In genomic region chr9:120988088-120988487, GRCm38 (mm10) we compare ENCODE assay signal across 15 mouse cellular contexts. TPM values are rescaled to one million over a fixed set of nuclear protein-coding genes. Genes with fewer than 3 reads are reported as not detected.
DNase-seq lines count a peak whose midpoint lies in the region; ATAC-seq and TF ChIP-seq lines count a peak whose summit lies in the region.
"Had no signal": no experiment of that assay in that cellular context is flagged by ENCODE, and none has a peak within 500 bp of the region (broad histone marks: within the 10 kb centered on the region; RNA-seq: fewer than 3 reads in every experiment).

No protein-coding gene starts in this region.

- no peak for TF ChIP-seq CTCF in heart, adult 2 months (IDR thresholded peaks at IDR 0.05)
- no peak for TF ChIP-seq CTCF in brain, embryonic 14.5 days (IDR thresholded peaks at IDR 0.05; ENCODE audit: borderline replicate concordance, extremely low read depth, insufficient read depth, insufficient read length)

- DNase-seq in heart, adult 2 months: no peak
- peak; percentile 60 for DNase-seq in brain, embryonic 14.5 days (ENCODE audit: low read depth)
- peak; percentile 43 for DNase-seq in forebrain, embryonic 14.5 days (ENCODE audit: low spot score)
- no peak for DNase-seq in B cell, adult 2 months
- no peak for DNase-seq in cerebellum, adult 9-11 months
- no peak for DNase-seq in left cerebral cortex, adult 9 months (ENCODE audit: low spot score in 2 of 2)
- DNase-seq: cerebellum, postnatal 14 days; kidney, postnatal 4 days; lung, postnatal 36 days; thymus, postnatal 36 days had no signal

- no peak for TF ChIP-seq POLR2A in heart, adult 2 months (IDR thresholded peaks at IDR 0.05; ENCODE audit: insufficient read depth, low read depth, low read length)
- no peak for TF ChIP-seq POLR2A in brain, embryonic 14.5 days (IDR thresholded peaks at IDR 0.05; ENCODE audit: borderline replicate concordance, extremely low read depth, insufficient read depth, insufficient read length, poor library complexity, severe bottlenecking)

- no peak for TF ChIP-seq EP300 in heart, adult 2 months (IDR thresholded peaks at IDR 0.05; ENCODE audit: insufficient read depth, low read depth, low read length)

- peak overlapping the region; percentile 35; the same call in 1 of the 2 replicates for H3K27ac ChIP-seq in heart, embryonic 16.5 days (ENCODE audit: low read length)
- H3K27ac ChIP-seq in heart, adult 2 months: no peak overlapping the region; the same call in 1 of the 2 replicates
- H3K27ac ChIP-seq in forebrain, embryonic 14.5 days (ENCODE audit: low read depth, low read length): peak overlapping the region; percentile 44
- peak overlapping the region; percentile 41 for H3K27ac ChIP-seq in midbrain, embryonic 13.5 days
- H3K27ac ChIP-seq: embryonic facial prominence, embryonic 13.5 days had no signal

- peak overlapping the region; percentile 49 for H3K9ac ChIP-seq in heart, embryonic 16.5 days (ENCODE audit: low read length)
- H3K9ac ChIP-seq in heart, adult 2 months (ENCODE audit: low read depth, low read length): no peak overlapping the region
- H3K9ac ChIP-seq in forebrain, embryonic 14.5 days (ENCODE audit: low read length): no peak overlapping the region
- no peak overlapping the region for H3K9ac ChIP-seq in midbrain, embryonic 13.5 days (replicated peaks)
- H3K9ac ChIP-seq: embryonic facial prominence, embryonic 13.5 days had no signal

- no peaks in the 10 kb centered on the region for H3K36me3 ChIP-seq in heart, embryonic 16.5 days (ENCODE audit: control insufficient read depth, insufficient read depth)
- no peaks in the 10 kb centered on the region for H3K36me3 ChIP-seq in heart, adult 2 months (ENCODE audit: control insufficient read depth, insufficient read depth, low read length)
- no peaks in the 10 kb centered on the region for H3K36me3 ChIP-seq in forebrain, embryonic 14.5 days (ENCODE audit: control insufficient read depth, insufficient read depth, low read length)
- H3K36me3 ChIP-seq in midbrain, embryonic 13.5 days: no peaks in the 10 kb centered on the region
- H3K36me3 ChIP-seq: embryonic facial prominence, embryonic 13.5 days had no signal

- H3K4me3 ChIP-seq in heart, embryonic 16.5 days (ENCODE audit: low read length): no peak overlapping the region
- no peak overlapping the region for H3K4me3 ChIP-seq in heart, adult 2 months
- no peak overlapping the region for H3K4me3 ChIP-seq in forebrain, embryonic 14.5 days (ENCODE audit: low read depth, low read length)
- no peak overlapping the region for H3K4me3 ChIP-seq in midbrain, embryonic 13.5 days (replicated peaks)
- H3K4me3 ChIP-seq: embryonic facial prominence, embryonic 13.5 days had no signal

- H3K4me2 ChIP-seq in heart, embryonic 16.5 days (ENCODE audit: low read depth, low read length): peak overlapping the region; percentile 39; the same call in 1 of the 2 replicates
- H3K4me2 ChIP-seq in forebrain, embryonic 14.5 days (ENCODE audit: low read length): no peak overlapping the region
- no peak overlapping the region for H3K4me2 ChIP-seq in midbrain, embryonic 13.5 days (replicated peaks)
- H3K4me2 ChIP-seq: embryonic facial prominence, embryonic 13.5 days; liver, embryonic 11.5 days had no signal

- no peaks in the 10 kb centered on the region for H3K9me3 ChIP-seq in heart, embryonic 16.5 days (replicated peaks; ENCODE audit: control insufficient read depth, low read length)
- no peaks in the 10 kb centered on the region for H3K9me3 ChIP-seq in forebrain, embryonic 14.5 days (replicated peaks; ENCODE audit: control insufficient read depth, low read length)
- H3K9me3 ChIP-seq in midbrain, embryonic 13.5 days: no peaks in the 10 kb centered on the region
- H3K9me3 ChIP-seq: embryonic facial prominence, embryonic 13.5 days had no signal

- 41% methylated on average over 9 of the region's 9 CpGs for WGBS in heart, embryonic 16.5 days
- WGBS in heart, adult 2 months: 44% methylated on average over 9 of the region's 9 CpGs
- 44% methylated on average over 9 of the region's 9 CpGs for WGBS in forebrain, embryonic 14.5 days
- 37% methylated on average over 9 of the region's 9 CpGs for WGBS in midbrain, embryonic 13.5 days

- intact Hi-C loops in heart, adult 2 months (cut with DNase I): no loop called here

- no peaks in the 10 kb centered on the region for H3K79me2 ChIP-seq in heart, adult 2 months (replicated peaks; ENCODE audit: control insufficient read depth, insufficient read depth, low read length)

- H3K27me3 ChIP-seq in heart, embryonic 16.5 days (ENCODE audit: control insufficient read depth, insufficient read depth, low read length): no peaks in the 10 kb centered on the region
- H3K27me3 ChIP-seq in heart, adult 2 months (ENCODE audit: control insufficient read depth, insufficient read depth, low read length): no peaks in the 10 kb centered on the region
- no peaks in the 10 kb centered on the region for H3K27me3 ChIP-seq in forebrain, embryonic 14.5 days (replicated peaks; ENCODE audit: control insufficient read depth, insufficient read depth, low read length)
- no peaks in the 10 kb centered on the region for H3K27me3 ChIP-seq in midbrain, embryonic 13.5 days
- H3K27me3 ChIP-seq: embryonic facial prominence, embryonic 13.5 days had no signal

- H3K4me1 ChIP-seq in heart, embryonic 16.5 days (ENCODE audit: control insufficient read depth, insufficient read depth, low read length): peaks cover 24% of the 10 kb centered on the region
- peaks cover 3% of the 10 kb centered on the region; the same call in 1 of the 2 replicates for H3K4me1 ChIP-seq in heart, adult 2 months (ENCODE audit: control insufficient read depth, insufficient read depth, low read length)
- H3K4me1 ChIP-seq in forebrain, embryonic 14.5 days (ENCODE audit: control insufficient read depth, insufficient read depth, low read length): peaks cover 22% of the 10 kb centered on the region
- peaks cover 36% of the 10 kb centered on the region for H3K4me1 ChIP-seq in midbrain, embryonic 13.5 days (replicated peaks)

- ATAC-seq in heart, embryonic 16.5 days (replicated peaks; ENCODE audit: extremely low read depth, insufficient read depth, low FRiP score): peak; percentile 56
- peak; percentile 40; the same call in 1 of the 2 replicates for ATAC-seq in forebrain, embryonic 14.5 days
- peak; percentile 3; the same call in 1 of the 2 replicates for ATAC-seq in midbrain, embryonic 13.5 days
- ATAC-seq: CD4-positive, CD25-positive, alpha-beta regulatory T cell, adult 4 months had no signal

RNA-seq across cellular contexts. Expression of gene Ctnnb1, which starts 59.1 kb away (rescaled TPM):
- 357 TPM in 2 replicates for polyA plus RNA-seq in heart, embryonic 16.5 days (2015; fragmentation: Nextera tagmentation; extraction: Ambion mirVana)
- 100 to 1,000 TPM; 382 to 431 TPM for total RNA-seq in heart, adult 2 months (2021)
- 138 and 180 TPM in 2 replicates for polyA plus RNA-seq in heart, adult 2 months (2012; rRNA removed)
- polyA plus RNA-seq in brain, embryonic 14.5 days (2012; rRNA removed): 259 and 433 TPM in 2 replicates
- 788 and 853 TPM in 2 replicates for polyA plus RNA-seq in forebrain, embryonic 14.5 days (2014; fragmentation: Nextera tagmentation; extraction: Ambion mirVana)
- 616 and 667 TPM in 2 replicates for polyA plus RNA-seq in midbrain, embryonic 13.5 days (2015; fragmentation: Nextera tagmentation; extraction: Ambion mirVana)

Comparison
In these comparisons a context has a peak if more than half of its experiments do, and no peak if none do; other contexts are left out.
1. ATAC-seq: peak in every context shown above with its lines; median percentile 56 in heart, embryonic 16.5 days; 40 in forebrain, embryonic 14.5 days; 3 in midbrain, embryonic 13.5 days.
2. DNase-seq: peak in brain, embryonic 14.5 days (single experiment) and forebrain, embryonic 14.5 days (single experiment); none in heart, adult 2 months (0 of 2), B cell, adult 2 months (0 of 2), cerebellum, adult 9-11 months (single experiment) and left cerebral cortex, adult 9 months (0 of 2).